Mouse (Mus musculus) lung, embryonic 16.5 days (tissue): ENCODE data around the gene Map6. TPM values are rescaled to one million over a fixed set of nuclear protein-coding genes. Genes with fewer than 3 reads are reported as not detected.
A peak's percentile ranks its signal among the peaks of the same experiment; 100 is the strongest.

Experiments
- ATAC-seq: fragments of 200-750 bp; cut with Nextera tagmentation; 2 replicates; pipeline ENCODE4 v1.8.0; 2017; ENCODE audit warnings: low read depth, mild to moderate bottlenecking, moderate library complexity
- H3K27ac ChIP-seq: fragments of 300-500 bp; sonication (generic); 2 replicates; pipeline ENCODE4 v1.5.1; 2014; ENCODE audit warnings: mild to moderate bottlenecking, control low read depth, low read length
- H3K27me3 ChIP-seq: fragments of 300-500 bp; sonication (generic); 2 replicates; pipeline ENCODE4 v1.6.1; 2014; ENCODE audit warnings: low read depth, low read length, mixed read lengths; ENCODE audit not compliant: control insufficient read depth, insufficient read depth
- H3K36me3 ChIP-seq: fragments of 300-500 bp; sonication (generic); 2 replicates; pipeline ENCODE4 v1.6.1; 2014; ENCODE audit warnings: low read length; ENCODE audit not compliant: control insufficient read depth, insufficient read depth
- H3K4me1 ChIP-seq: fragments of 300-500 bp; sonication (generic); replicated peaks from 2 replicates; pipeline ENCODE4 v1.6.1; 2014; ENCODE audit warnings: low read length, mixed read lengths; ENCODE audit not compliant: control insufficient read depth, insufficient read depth
- H3K4me2 ChIP-seq: fragments of 300-500 bp; sonication (generic); 2 replicates; pipeline ENCODE4 v1.6.1; 2014; ENCODE audit warnings: low read depth, low read length, control low read depth
- H3K4me3 ChIP-seq: fragments of 300-500 bp; sonication (generic); 2 replicates; pipeline ENCODE4 v1.5.1; 2014; ENCODE audit warnings: mild to moderate bottlenecking, low read length, control low read depth
- H3K9ac ChIP-seq: fragments of 300-500 bp; sonication (generic); 2 replicates; pipeline ENCODE4 v1.6.1; 2014; ENCODE audit warnings: low read length, control low read depth
- H3K9me3 ChIP-seq: fragments of 300-500 bp; sonication (generic); 2 replicates; pipeline ENCODE4 v1.6.1; 2016; ENCODE audit warnings: low read length; ENCODE audit not compliant: control insufficient read depth
- WGBS: fragments of 180-500 bp; shearing (Covaris S2); extraction: QIAGEN DNeasy Blood & Tissue Kit; methylation state at CpG from one replicate; pipeline ENCODE4 v1.1.7; 2014; 5-methylcytosine and 5-hydroxymethylcytosine counted together
- polyA plus RNA-seq: library from polyadenylated mRNA; unstranded; fragments of >200 nt; fragmentation: Nextera tagmentation; extraction: Ambion mirVana; gene quantifications from 2 replicates; pipeline ENCODE4 v1.2.1, GENCODE M21; 2015

Map6 gene
- 3.0 and 3.2 TPM in 2 replicates for polyA plus RNA-seq

DNA sequence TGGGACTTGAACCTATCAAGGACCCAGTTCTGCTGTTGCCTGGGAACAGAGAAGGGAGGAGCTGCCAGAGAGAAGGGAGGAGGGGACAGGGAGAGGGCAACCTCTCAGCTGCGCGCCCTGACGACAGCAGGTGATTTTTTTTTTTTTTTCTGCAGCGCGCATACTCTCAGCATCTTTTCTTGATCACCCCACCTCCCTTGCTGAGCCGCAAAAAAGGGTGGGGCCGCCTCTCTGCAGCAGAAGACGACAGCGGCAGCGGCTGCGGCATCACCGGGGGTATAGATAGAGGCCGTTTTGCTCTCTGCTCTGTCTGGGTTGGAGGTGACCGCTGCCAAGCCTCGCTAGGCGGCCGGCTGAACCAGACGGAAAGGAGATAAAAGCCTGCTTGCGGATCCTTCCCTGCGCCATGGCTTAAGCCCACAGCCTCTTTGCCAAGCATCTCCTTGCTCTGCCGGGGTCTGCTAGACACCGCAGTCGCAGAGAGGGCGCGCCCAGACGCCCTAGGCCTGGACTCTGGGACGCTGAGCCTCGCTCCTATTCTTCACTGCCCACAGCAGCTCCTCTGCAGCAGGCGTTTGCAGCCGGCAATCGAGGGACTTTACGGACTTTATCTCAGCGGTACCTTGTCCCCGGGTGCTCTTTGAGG is at the start of gene Map6:
Map6 (plus strand) TSS at position 197 of the 646 bp plus-strand sequence.
- no peaks in the 10 kb centered on the region for H3K36me3 ChIP-seq
- peak within 1 kb of the TSS; percentile 83 for H3K4me2 ChIP-seq
- no peak for ATAC-seq
- no peak within 1 kb of the TSS for H3K27ac ChIP-seq
- peak within 1 kb of the TSS; percentile 54 for H3K4me3 ChIP-seq
- H3K27me3 ChIP-seq: peaks cover 52% of the 10 kb centered on the region
- 2% methylated on average over 34 of the region's 34 CpGs for WGBS
- peak within 1 kb of the TSS; percentile 49 for H3K9ac ChIP-seq
- peaks cover 31% of the 10 kb centered on the region for H3K4me1 ChIP-seq
- H3K9me3 ChIP-seq: no peaks in the 10 kb centered on the region

DNA sequence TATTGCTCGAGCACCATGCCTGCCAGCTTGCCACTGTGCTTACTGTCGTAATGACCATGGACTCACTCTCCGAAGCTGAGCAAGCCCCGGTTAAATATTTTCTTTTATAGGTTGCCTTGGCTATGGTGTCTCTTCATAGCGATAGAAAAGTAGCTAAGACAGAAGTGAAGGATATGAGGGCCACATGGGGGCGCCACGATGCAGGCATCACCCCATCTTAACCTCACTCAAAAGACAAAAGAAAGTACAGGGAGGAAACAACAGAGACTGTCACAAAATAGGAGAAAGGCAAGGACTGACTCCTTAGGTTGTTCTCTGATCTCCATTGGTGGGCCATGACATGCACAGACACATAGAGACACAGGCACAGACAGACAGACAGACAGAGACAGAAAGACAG is 43.0 kb upstream of the Map6 start:
- Histone ChIP-seq H3K27me3 (no peaks in the 10 kb centered on the region), H3K4me1 (no peaks in the 10 kb centered on the region), H3K4me3 (no peak overlapping the region), H3K9me3 (no peaks in the 10 kb centered on the region), H3K9ac (no peak overlapping the region), H3K4me2 (no peak overlapping the region), H3K36me3 (no peaks in the 10 kb centered on the region), H3K27ac (no peak overlapping the region)
- ATAC-seq: no peak
- WGBS: 72% methylated on average over 7 of the region's 7 CpGs

DNA sequence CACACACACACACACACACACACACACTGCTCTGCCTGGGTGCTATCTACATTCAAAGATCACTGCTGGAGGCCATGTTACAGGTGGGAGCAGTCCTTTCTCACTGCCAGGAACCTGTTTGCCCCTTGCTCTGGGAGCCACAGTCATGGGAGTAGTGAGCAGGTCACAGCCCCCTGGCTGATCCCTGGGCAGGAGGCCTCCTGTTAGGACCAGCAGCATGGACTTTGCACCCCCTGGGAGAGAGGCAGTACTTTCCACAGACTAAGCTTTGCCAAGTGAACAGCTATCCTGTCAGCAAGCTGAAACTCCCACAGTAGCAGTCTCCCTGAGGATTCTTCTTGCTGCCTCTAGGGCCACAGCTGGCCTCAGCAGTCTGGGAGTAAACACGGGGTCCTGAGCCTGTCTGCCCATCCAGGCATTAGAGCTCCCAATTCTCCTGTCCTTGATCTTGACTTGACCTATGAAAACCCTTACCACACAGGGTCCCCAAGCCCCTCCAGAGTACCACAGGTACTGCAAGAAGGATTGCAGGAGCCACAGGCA is 42.5 kb upstream of the Map6 start:
- no peaks in the 10 kb centered on the region for H3K4me1 ChIP-seq
- H3K36me3 ChIP-seq: no peaks in the 10 kb centered on the region
- no peak for ATAC-seq
- 42% methylated on average over 1 of the region's 1 CpGs for WGBS
- H3K4me3 ChIP-seq: no peak overlapping the region
- H3K27ac ChIP-seq: no peak overlapping the region
- no peak overlapping the region for H3K9ac ChIP-seq
- no peaks in the 10 kb centered on the region for H3K9me3 ChIP-seq
- H3K4me2 ChIP-seq: no peak overlapping the region
- no peaks in the 10 kb centered on the region for H3K27me3 ChIP-seq

DNA sequence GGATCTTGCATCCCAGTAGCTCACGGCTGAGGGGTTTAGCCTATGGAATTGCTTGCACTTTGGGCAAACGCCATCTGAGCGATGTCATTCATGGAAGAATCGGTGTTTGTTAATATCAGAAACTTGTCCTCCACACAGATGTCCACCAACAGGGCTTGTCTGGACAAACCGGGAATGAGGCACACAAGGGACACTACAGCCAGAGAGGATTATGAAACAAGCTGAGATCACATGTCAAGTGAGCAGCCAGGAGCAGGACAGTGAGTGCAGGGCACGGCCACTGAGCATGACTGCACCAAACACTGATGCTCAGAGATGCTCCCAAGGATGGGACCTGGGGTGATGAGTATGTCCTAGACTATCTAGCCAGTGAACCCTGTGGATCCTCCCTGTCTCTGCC is 41.8 kb upstream of the Map6 start:
- H3K4me3 ChIP-seq: no peak overlapping the region
- ATAC-seq: no peak
- no peaks in the 10 kb centered on the region for H3K27me3 ChIP-seq
- peaks cover 2% of the 10 kb centered on the region; the same call in 1 of the 2 replicates for H3K4me1 ChIP-seq
- WGBS: 62% methylated on average over 6 of the region's 6 CpGs
- H3K36me3 ChIP-seq: no peaks in the 10 kb centered on the region
- H3K9ac ChIP-seq: no peak overlapping the region
- H3K4me2 ChIP-seq: no peak overlapping the region
- no peak overlapping the region for H3K27ac ChIP-seq
- no peaks in the 10 kb centered on the region for H3K9me3 ChIP-seq

DNA sequence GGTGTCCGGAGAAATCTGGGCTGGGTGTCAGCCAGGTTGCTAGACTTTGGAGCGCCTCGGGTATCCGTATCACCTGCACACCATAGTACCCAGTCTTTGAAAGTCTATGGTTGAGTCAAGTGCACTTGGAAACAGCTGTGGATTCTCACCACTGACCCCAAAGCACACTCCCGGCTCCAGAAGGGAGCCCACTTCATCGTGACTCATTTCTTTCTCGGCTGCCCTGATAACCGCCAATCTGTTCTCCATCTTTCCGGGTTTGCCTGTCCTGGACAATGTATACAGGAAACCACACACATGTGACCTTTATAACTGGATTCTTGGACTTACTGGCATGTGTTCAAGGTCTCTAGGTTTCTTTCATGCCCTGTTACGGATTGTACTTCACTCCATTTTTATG is 40.6 kb upstream of the Map6 start:
- Histone ChIP-seq H3K4me3 (no peak overlapping the region), H3K27ac (no peak overlapping the region), H3K9me3 (no peaks in the 10 kb centered on the region), H3K36me3 (no peaks in the 10 kb centered on the region), H3K27me3 (no peaks in the 10 kb centered on the region), H3K4me2 (no peak overlapping the region), H3K4me1 (peaks cover 2% of the 10 kb centered on the region; the same call in 1 of the 2 replicates), H3K9ac (no peak overlapping the region)
- no peak for ATAC-seq
- 69% methylated on average over 10 of the region's 10 CpGs for WGBS

DNA sequence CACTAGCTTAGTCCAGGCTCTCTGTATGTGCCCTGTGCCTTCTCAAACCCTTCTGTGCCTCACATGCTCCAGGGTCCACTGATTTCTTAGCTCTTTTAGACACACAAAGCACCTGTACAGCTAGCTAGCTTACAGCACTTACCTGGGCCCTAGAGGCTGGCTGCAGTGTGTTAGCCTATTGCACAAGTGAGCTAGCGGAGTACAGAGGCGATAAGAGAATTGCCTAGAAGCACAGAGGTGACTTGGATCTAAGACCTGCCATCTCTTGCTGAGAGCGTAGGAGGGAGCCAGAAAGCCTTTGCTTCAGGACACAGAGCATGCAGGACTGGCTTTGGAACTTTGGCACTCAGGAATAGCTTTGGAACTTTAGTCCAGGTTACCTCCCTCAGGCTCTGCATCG is 40.0 kb upstream of the Map6 start:
- no peaks in the 10 kb centered on the region for H3K27me3 ChIP-seq
- H3K4me3 ChIP-seq: no peak overlapping the region
- H3K27ac ChIP-seq: no peak overlapping the region
- WGBS: 90% methylated on average over 4 of the region's 4 CpGs
- peaks cover 2% of the 10 kb centered on the region; the same call in 1 of the 2 replicates for H3K4me1 ChIP-seq
- H3K4me2 ChIP-seq: no peak overlapping the region
- ATAC-seq: no peak
- H3K36me3 ChIP-seq: no peaks in the 10 kb centered on the region
- no peaks in the 10 kb centered on the region for H3K9me3 ChIP-seq
- H3K9ac ChIP-seq: no peak overlapping the region

DNA sequence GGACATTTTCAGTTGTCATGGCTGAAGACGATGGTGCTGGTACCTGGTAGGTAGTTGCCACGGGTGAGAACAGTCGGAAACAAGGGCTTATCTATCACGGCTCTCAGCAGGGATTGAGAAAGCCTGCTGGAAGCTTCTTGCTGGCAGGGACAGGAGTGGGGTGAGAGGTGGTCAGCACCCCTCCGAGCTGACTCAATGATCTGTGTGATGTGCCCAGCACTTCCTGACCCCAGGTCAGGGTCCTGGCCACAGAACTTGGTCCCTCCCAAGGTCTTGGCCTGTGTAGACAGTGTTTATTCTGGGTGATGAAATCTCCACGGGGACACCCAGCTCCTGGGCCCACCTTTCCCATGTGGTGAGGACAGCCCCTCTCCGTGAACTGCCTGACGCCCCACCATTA is 38.4 kb upstream of the Map6 start:
- no peak overlapping the region for H3K27ac ChIP-seq
- no peak overlapping the region for H3K4me2 ChIP-seq
- H3K27me3 ChIP-seq: no peaks in the 10 kb centered on the region
- no peaks in the 10 kb centered on the region for H3K36me3 ChIP-seq
- H3K4me1 ChIP-seq: peaks cover 2% of the 10 kb centered on the region; the same call in 1 of the 2 replicates
- H3K4me3 ChIP-seq: no peak overlapping the region
- no peaks in the 10 kb centered on the region for H3K9me3 ChIP-seq
- ATAC-seq: no peak
- WGBS: 60% methylated on average over 8 of the region's 8 CpGs
- no peak overlapping the region for H3K9ac ChIP-seq

DNA sequence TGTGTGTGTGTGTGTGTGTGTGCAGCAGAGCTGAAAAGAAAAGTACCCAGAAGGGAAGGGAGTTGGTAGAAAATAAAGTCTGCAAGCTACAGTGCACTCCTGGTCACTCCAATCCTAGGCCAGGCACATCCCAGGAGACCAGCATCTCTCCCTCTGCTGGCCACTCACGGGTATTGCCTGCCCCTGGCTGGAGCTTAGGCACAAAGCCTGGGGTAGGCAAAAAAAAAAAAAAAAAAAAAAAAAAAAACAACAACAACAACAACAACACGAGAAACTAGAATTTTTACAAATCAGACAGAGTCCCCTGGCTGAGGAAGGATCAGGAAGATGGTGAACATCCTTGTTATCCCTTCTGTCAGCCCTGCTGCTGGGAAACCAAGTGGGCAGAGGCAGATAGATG is 37.8 kb upstream of the Map6 start:
- Histone ChIP-seq H3K27ac (no peak overlapping the region), H3K4me3 (no peak overlapping the region), H3K4me2 (no peak overlapping the region), H3K9me3 (no peaks in the 10 kb centered on the region), H3K9ac (no peak overlapping the region), H3K27me3 (no peaks in the 10 kb centered on the region), H3K36me3 (no peaks in the 10 kb centered on the region), H3K4me1 (peaks cover 2% of the 10 kb centered on the region; the same call in 1 of the 2 replicates)
- ATAC-seq: peak; percentile 75; the same call in 1 of the 2 replicates
- 6% methylated on average over 2 of the region's 2 CpGs for WGBS

DNA sequence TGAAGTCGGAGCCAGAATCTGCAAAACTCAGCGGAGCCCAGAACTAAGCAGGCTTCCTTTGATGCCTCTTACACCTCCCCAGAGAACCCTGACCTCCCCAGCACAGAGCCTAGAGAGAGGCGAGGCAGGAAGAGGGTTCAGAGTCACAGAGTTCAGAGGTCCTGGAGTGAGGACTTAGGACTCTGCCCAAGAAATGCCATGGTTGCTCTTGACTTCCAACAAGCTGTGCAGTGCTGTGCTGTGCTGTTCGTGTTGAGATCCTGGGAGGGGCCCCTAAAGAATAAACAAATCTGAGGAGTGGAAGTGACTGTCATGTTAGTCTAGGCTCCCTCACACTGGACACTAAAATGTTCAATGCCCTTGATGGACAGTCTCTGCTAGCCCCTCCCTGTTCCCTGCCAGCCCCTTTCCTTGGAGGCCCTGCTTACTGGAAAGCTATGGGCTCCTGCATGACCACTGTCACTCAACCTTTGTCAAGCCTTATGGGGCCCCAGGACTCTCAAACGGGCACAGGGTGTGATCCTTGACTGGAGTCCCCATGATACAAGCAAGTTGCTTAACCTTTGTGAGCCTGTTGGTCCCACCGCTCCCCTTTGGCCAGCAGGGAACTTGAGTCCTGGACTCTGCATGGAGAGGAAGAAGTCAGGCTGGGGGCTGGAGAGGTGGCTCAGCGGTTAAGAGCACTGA is 37.0 kb upstream of the Map6 start:
- H3K4me2 ChIP-seq: no peak overlapping the region
- H3K36me3 ChIP-seq: no peaks in the 10 kb centered on the region
- no peaks in the 10 kb centered on the region for H3K9me3 ChIP-seq
- 54% methylated on average over 7 of the region's 7 CpGs for WGBS
- H3K9ac ChIP-seq: no peak overlapping the region
- no peak overlapping the region for H3K4me3 ChIP-seq
- peaks cover 6% of the 10 kb centered on the region; the same call in 1 of the 2 replicates for H3K4me1 ChIP-seq
- peak; percentile 52 for ATAC-seq
- H3K27ac ChIP-seq: no peak overlapping the region
- no peaks in the 10 kb centered on the region for H3K27me3 ChIP-seq
